Mouse (Mus musculus) naive thymus-derived CD4-positive, alpha-beta T cell, adult 2 months (primary cell): ENCODE data around the gene Pnkp.
A peak's percentile ranks its signal among the peaks of the same experiment; 100 is the strongest.

ENCODE experiments used
- DNase-seq: peaks from one replicate; pipeline ENCODE4 v3.0.0-alpha.2; 2011; ENCODE audit warnings: low read depth

The Pnkp gene

GRCm38 (mm10) chr7:44828706-44829105, 28.2 kb upstream of the Pnkp start:
- no peak for DNase-seq

- DNase-seq, result no peak
Observed at GRCm38 (mm10) chr7:44832763-44833162, 24.2 kb upstream of the Pnkp start.

GRCm38 (mm10) chr7:44835373-44836015, 21.4 kb upstream of the Pnkp start:
- DNase-seq, result no peak

GRCm38 (mm10) chr7:44836016-44836404, 20.9 kb upstream of the Pnkp start:
- DNase-seq, result no peak

- no peak for DNase-seq
Observed at GRCm38 (mm10) chr7:44836423-44837053, 20.4 kb upstream of the Pnkp start.

- DNase-seq, result no peak
Observed at GRCm38 (mm10) chr7:44838073-44838472, 18.9 kb upstream of the Pnkp start.

- no peak for DNase-seq
Observed at GRCm38 (mm10) chr7:44839171-44839490, 17.8 kb upstream of the Pnkp start.

- peak; percentile 65 for DNase-seq
Observed at GRCm38 (mm10) chr7:44839491-44840191, 17.3 kb upstream of the Pnkp start.

GRCm38 (mm10) chr7:44840426-44840825, 16.5 kb upstream of the Pnkp start:
- no peak for DNase-seq

GRCm38 (mm10) chr7:44841825-44842463, 15.0 kb upstream of the Pnkp start:
- DNase-seq, result no peak

- DNase-seq, result no peak
Observed at GRCm38 (mm10) chr7:44845006-44845405, 11.9 kb upstream of the Pnkp start.

- DNase-seq, result no peak
Observed at GRCm38 (mm10) chr7:44846804-44847203, 10.1 kb upstream of the Pnkp start.

GRCm38 (mm10) chr7:44847772-44848171, 9.2 kb upstream of the Pnkp start:
- DNase-seq, result no peak

GRCm38 (mm10) chr7:44848561-44849415, 8.2 kb upstream of the Pnkp start, which contains the start of the genes Akt1s1 and Tbc1d17:
Gene Akt1s1, plus strand, starts transcription at chr7:44848991.
Gene Tbc1d17, minus strand, starts transcription at chr7:44849079.
- DNase-seq, result peak; percentile 100

GRCm38 (mm10) chr7:44849416-44850111, 7.4 kb upstream of the Pnkp start:
- DNase-seq, result peak; percentile 96

GRCm38 (mm10) chr7:44850146-44850545, 6.8 kb upstream of the Pnkp start:
- DNase-seq, result no peak

GRCm38 (mm10) chr7:44850789-44851624, 5.9 kb upstream of the Pnkp start:
- DNase-seq, result no peak

- DNase-seq, result no peak
Observed at GRCm38 (mm10) chr7:44851625-44852234, 5.2 kb upstream of the Pnkp start.

- no peak for DNase-seq
Observed at GRCm38 (mm10) chr7:44852259-44853027, 4.5 kb upstream of the Pnkp start.
